8 mouse cellular contexts compared by ENCODE assay signal in genomic region chr2:162930516-162931122, GRCm38 (mm10). TPM values are rescaled to one million over a fixed set of nuclear protein-coding genes. Genes with fewer than 3 reads are reported as not detected.
DNase-seq lines count a peak whose midpoint lies in the region; ATAC-seq and TF ChIP-seq lines count a peak whose summit lies in the region.

No protein-coding gene starts in this region.

- H3K4me1 ChIP-seq in heart, embryonic 13.5 days, result peaks cover 18% of the 10 kb centered on the region
- H3K4me1 ChIP-seq in ES-Bruce4 (ENCODE audit: control insufficient read depth, insufficient read depth, low read length), result no peaks in the 10 kb centered on the region
- H3K4me1 ChIP-seq in forebrain, embryonic 14.5 days (ENCODE audit: control insufficient read depth, insufficient read depth, low read length), result peaks cover 11% of the 10 kb centered on the region
- H3K4me1 ChIP-seq in liver, embryonic 14.5 days (replicated peaks; ENCODE audit: control insufficient read depth in 2 of 2, insufficient read depth in 2 of 2, low read length in 1 of 2), result peaks cover 4 to 25% of the 10 kb centered on the region in 2 experiments

- no peak for TF ChIP-seq POLR2A in ES-Bruce4 (IDR thresholded peaks at IDR 0.05; ENCODE audit: insufficient read depth, low read length)

- no peak for TF ChIP-seq CTCF in ES-Bruce4 (IDR thresholded peaks at IDR 0.05; ENCODE audit: low read depth, low read length)
- no peak for TF ChIP-seq CTCF in liver, embryonic 14.5 days (IDR thresholded peaks at IDR 0.05; ENCODE audit: low read depth)

- peak overlapping the region; percentile 99 for H3K27ac ChIP-seq in heart, embryonic 13.5 days (replicated peaks)
- H3K27ac ChIP-seq in ES-Bruce4 (ENCODE audit: insufficient read depth, low read length), result no peak overlapping the region
- peak overlapping the region; percentile 98 for H3K27ac ChIP-seq in forebrain, embryonic 14.5 days (ENCODE audit: low read depth, low read length)
- H3K27ac ChIP-seq in liver, embryonic 14.5 days, result peak overlapping the region; percentile 65

- H3K9me3 ChIP-seq in heart, embryonic 13.5 days, result no peaks in the 10 kb centered on the region
- no peaks in the 10 kb centered on the region for H3K9me3 ChIP-seq in ES-Bruce4 (replicated peaks; ENCODE audit: control insufficient read depth, insufficient read depth, low read length, poor library complexity, severe bottlenecking)
- no peaks in the 10 kb centered on the region for H3K9me3 ChIP-seq in forebrain, embryonic 14.5 days (replicated peaks; ENCODE audit: control insufficient read depth, low read length)
- H3K9me3 ChIP-seq in liver, embryonic 14.5 days (ENCODE audit: control insufficient read depth, low read length), result no peaks in the 10 kb centered on the region

- TF ChIP-seq EP300 in ES-Bruce4 (IDR thresholded peaks at IDR 0.05; ENCODE audit: insufficient read depth, low read depth, low read length), result no peak
- no peak for TF ChIP-seq EP300 in liver, embryonic 14.5 days (IDR thresholded peaks at IDR 0.05; ENCODE audit: low read depth)

- peak overlapping the region; percentile 100 for H3K9ac ChIP-seq in heart, embryonic 13.5 days
- H3K9ac ChIP-seq in ES-Bruce4 (ENCODE audit: low read depth, poor library complexity, severe bottlenecking), result peak overlapping the region; percentile 96
- peak overlapping the region; percentile 100 for H3K9ac ChIP-seq in forebrain, embryonic 14.5 days (ENCODE audit: low read length)
- H3K9ac ChIP-seq in liver, embryonic 14.5 days (replicated peaks), result peak overlapping the region; percentile 100

- no peak for ATAC-seq in heart, embryonic 13.5 days (ENCODE audit: extremely low read depth, insufficient number of reproducible peaks, low FRiP score, low TSS enrichment)
- ATAC-seq in forebrain, embryonic 14.5 days, result 0 out of 2 replicates have a peak, but pooled peaks have one; percentile 0
- no peak for ATAC-seq in liver, embryonic 14.5 days (ENCODE audit: insufficient read depth)

- peak overlapping the region; percentile 89 for H3K4me2 ChIP-seq in heart, embryonic 13.5 days
- peak overlapping the region; percentile 64 for H3K4me2 ChIP-seq in forebrain, embryonic 14.5 days (ENCODE audit: low read length)
- peak overlapping the region; percentile 85 for H3K4me2 ChIP-seq in liver, embryonic 14.5 days (ENCODE audit: low read depth)

- no peaks in the 10 kb centered on the region; the same call in 1 of the 2 replicates for H3K27me3 ChIP-seq in heart, embryonic 13.5 days (replicated peaks)
- no peaks in the 10 kb centered on the region for H3K27me3 ChIP-seq in ES-Bruce4 (ENCODE audit: control insufficient read depth, insufficient read depth, low read length, poor library complexity, severe bottlenecking)
- no peaks in the 10 kb centered on the region for H3K27me3 ChIP-seq in forebrain, embryonic 14.5 days (replicated peaks; ENCODE audit: control insufficient read depth, insufficient read depth, low read length)
- no peaks in the 10 kb centered on the region; the same call in 1 of the 2 replicates for H3K27me3 ChIP-seq in liver, embryonic 14.5 days (ENCODE audit: control insufficient read depth, insufficient read depth, low read length)

- no peak for DNase-seq in heart, postnatal 36 days
- peak; percentile 42 for DNase-seq in forebrain, embryonic 14.5 days (ENCODE audit: low spot score)
- peak in 1 of 3 experiments; percentile 36 for DNase-seq in liver, embryonic 14.5 days (ENCODE audit: low read depth in 3 of 3, low spot score in 3 of 3)
- DNase-seq in thymus, postnatal 14 days, result peak; percentile 34
- no peak for DNase-seq in urinary bladder, adult 2 months (ENCODE audit: low spot score)
- DNase-seq in gastrocnemius, postnatal 14 days, result no peak

- intact Hi-C loops in heart, postnatal 36 days (cut with DNase I), result loop anchor here (2.0 to 5.0 kb wide), 2 partner anchors 86 to 487 kb away; partner anchors contain the start of gene Ift52
- intact Hi-C loops in gastrocnemius, postnatal 14 days (cut with DNase I; ENCODE audit: low total_unique reads), result no loop called here

- H3K4me3 ChIP-seq in heart, embryonic 13.5 days, result peak overlapping the region; percentile 98
- peak overlapping the region; percentile 89 for H3K4me3 ChIP-seq in ES-Bruce4 (ENCODE audit: low read depth, low read length)
- peak overlapping the region; percentile 97 for H3K4me3 ChIP-seq in forebrain, embryonic 14.5 days (ENCODE audit: low read depth, low read length)
- H3K4me3 ChIP-seq in liver, embryonic 14.5 days (ENCODE audit: insufficient read depth in 1 of 2, low read depth in 2 of 2, low read length in 2 of 2), result peak overlapping the region; percentile 97 to 99

- peaks cover 31% of the 10 kb centered on the region for H3K36me3 ChIP-seq in heart, embryonic 13.5 days
- peaks cover 29% of the 10 kb centered on the region for H3K36me3 ChIP-seq in ES-Bruce4 (ENCODE audit: control insufficient read depth, insufficient read depth, low read length, poor library complexity, severe bottlenecking)
- H3K36me3 ChIP-seq in forebrain, embryonic 14.5 days (ENCODE audit: control insufficient read depth, insufficient read depth, low read length), result peaks cover 30% of the 10 kb centered on the region
- peaks cover 30% of the 10 kb centered on the region for H3K36me3 ChIP-seq in liver, embryonic 14.5 days (replicated peaks; ENCODE audit: control insufficient read depth, insufficient read depth, low read depth)

- WGBS in heart, embryonic 13.5 days, result under 1% methylated on average over 18 of the region's 18 CpGs
- under 1% methylated on average over 18 of the region's 18 CpGs for WGBS in forebrain, embryonic 14.5 days
- WGBS in liver, embryonic 14.5 days (ENCODE audit: insufficient replicate concordance), result under 1% methylated on average over 18 of the region's 18 CpGs

RNA-seq across cellular contexts. Expression of gene Srsf6, which starts 0.7 kb away (rescaled TPM):
- polyA plus RNA-seq in heart, embryonic 13.5 days (2015; fragmentation: Nextera tagmentation; extraction: Ambion mirVana), result 125 and 132 TPM in 2 replicates
- 10 to 100 TPM; 61.0 to 63.7 TPM for total RNA-seq in heart, postnatal 36 days (2021)
- 172 and 175 TPM in 2 replicates for polyA plus RNA-seq in ES-Bruce4 (2011; ENCODE audit: insufficient read depth, insufficient read length, low read depth, missing spikeins)
- 149 and 173 TPM in 2 replicates for polyA plus RNA-seq in forebrain, embryonic 14.5 days (2014; fragmentation: Nextera tagmentation; extraction: Ambion mirVana)
- polyA plus RNA-seq in liver, embryonic 14.5 days (2012; rRNA removed), result 72.5 and 113 TPM in 2 replicates
- 80.4 and 94.3 TPM in 2 replicates for polyA plus RNA-seq in liver, embryonic 14.5 days (2014; fragmentation: Nextera tagmentation; extraction: Ambion mirVana)
- polyA plus RNA-seq in urinary bladder, adult 2 months (2012; rRNA removed), result 188 and 261 TPM in 2 replicates
- 10 to 100 TPM; 51.0 to 53.3 TPM for total RNA-seq in gastrocnemius, postnatal 14 days (2021)

RNA-seq across cellular contexts. Expression of gene L3mbtl1, which starts 12.7 kb away (rescaled TPM):
- polyA plus RNA-seq in heart, embryonic 13.5 days (2015; fragmentation: Nextera tagmentation; extraction: Ambion mirVana), result 0.05 TPM in 1 of 2 replicates, not detected in the other
- not detected for total RNA-seq in heart, postnatal 36 days (2021)
- 1.1 and 2.7 TPM in 2 replicates for polyA plus RNA-seq in ES-Bruce4 (2011; ENCODE audit: insufficient read depth, insufficient read length, low read depth, missing spikeins)
- polyA plus RNA-seq in forebrain, embryonic 14.5 days (2014; fragmentation: Nextera tagmentation; extraction: Ambion mirVana), result 0.11 and 0.70 TPM in 2 replicates
- 0.08 and 0.32 TPM in 2 replicates for polyA plus RNA-seq in liver, embryonic 14.5 days (2012; rRNA removed)
- 0.04 TPM in 1 of 2 replicates, not detected in the other for polyA plus RNA-seq in liver, embryonic 14.5 days (2014; fragmentation: Nextera tagmentation; extraction: Ambion mirVana)
- polyA plus RNA-seq in urinary bladder, adult 2 months (2012; rRNA removed), result 0.37 and 0.54 TPM in 2 replicates
- not detected for total RNA-seq in gastrocnemius, postnatal 14 days (2021)

RNA-seq across cellular contexts. Expression of gene Sgk2, which starts 56.5 kb away (rescaled TPM):
- polyA plus RNA-seq in heart, embryonic 13.5 days (2015; fragmentation: Nextera tagmentation; extraction: Ambion mirVana), result 0.33 TPM in 1 of 2 replicates, not detected in the other
- not detected for total RNA-seq in heart, postnatal 36 days (2021)
- 0.65 and 0.66 TPM in 2 replicates for polyA plus RNA-seq in ES-Bruce4 (2011; ENCODE audit: insufficient read depth, insufficient read length, low read depth, missing spikeins)
- not detected in 2 replicates for polyA plus RNA-seq in forebrain, embryonic 14.5 days (2014; fragmentation: Nextera tagmentation; extraction: Ambion mirVana)
- 1.9 and 2.1 TPM in 2 replicates for polyA plus RNA-seq in liver, embryonic 14.5 days (2012; rRNA removed)
- polyA plus RNA-seq in liver, embryonic 14.5 days (2014; fragmentation: Nextera tagmentation; extraction: Ambion mirVana), result 3.6 and 4.0 TPM in 2 replicates
- 0.25 and 0.32 TPM in 2 replicates for polyA plus RNA-seq in urinary bladder, adult 2 months (2012; rRNA removed)
- not detected for total RNA-seq in gastrocnemius, postnatal 14 days (2021)

Comparison
In these comparisons a context has a peak if more than half of its experiments do, and no peak if none do; other contexts are left out.
1. DNase-seq: peak in forebrain, embryonic 14.5 days (single experiment) and thymus, postnatal 14 days (single experiment); none in heart, postnatal 36 days (0 of 2), urinary bladder, adult 2 months (single experiment) and gastrocnemius, postnatal 14 days (single experiment).
2. Peak in every context shown above with its lines, with median percentiles within 50 percentile points of each other: H3K4me2 ChIP-seq, H3K4me3 ChIP-seq and H3K9ac ChIP-seq.